Mouse (Mus musculus) spleen, adult 2 months (tissue): ENCODE results near the gene Hyou1. TPM values are rescaled to one million over a fixed set of nuclear protein-coding genes. Genes with fewer than 3 reads are reported as not detected.
"Not testable (repeated sequence)": the region's sequence is repeated elsewhere in the genome, so short reads cannot be mapped to it uniquely, and the experiment has no call there.

Experiments
- DNase-seq, 2 experiments: peaks; one replicate each; pipeline versions ENCODE4 v3.0.0 to v3.0.0-alpha.2; 2012 to 2021; ENCODE audit warnings: low spot score in 2 of 2, low read depth in 1 of 2
- H3K27ac ChIP-seq: fragments of 200-500 bp; 2 replicates; pipeline ENCODE4 v1.5.1; 2012; ENCODE audit warnings: low read length, inconsistent platforms; ENCODE audit not compliant: insufficient read depth
- H3K27me3 ChIP-seq: fragments of 200-500 bp; 2 replicates; pipeline ENCODE4 v1.6.1; 2012; ENCODE audit warnings: mild to moderate bottlenecking, moderate library complexity, low read length, inconsistent platforms; ENCODE audit not compliant: control insufficient read depth, insufficient read depth
- H3K36me3 ChIP-seq: fragments of 200-500 bp; 2 replicates; pipeline ENCODE4 v1.6.1; 2012; ENCODE audit warnings: mild to moderate bottlenecking, low read length, inconsistent platforms; ENCODE audit not compliant: control insufficient read depth, insufficient read depth
- H3K4me1 ChIP-seq: fragments of 200-500 bp; 2 replicates; pipeline ENCODE4 v1.6.1; 2011; ENCODE audit warnings: inconsistent platforms; ENCODE audit not compliant: control insufficient read depth, insufficient read depth, insufficient read length
- H3K4me3 ChIP-seq: fragments of 200-500 bp; 2 replicates; pipeline ENCODE4 v1.5.1; 2011; ENCODE audit warnings: mild to moderate bottlenecking, inconsistent platforms; ENCODE audit not compliant: insufficient read depth, insufficient read length; ENCODE audit errors: extremely low read depth
- CTCF ChIP-seq: fragments of 200-500 bp; IDR thresholded peaks from 2 replicates; pipeline ENCODE4 v1.5.1; 2011; ENCODE audit warnings: mild to moderate bottlenecking, inconsistent platforms; ENCODE audit not compliant: insufficient read depth, insufficient read length, insufficient replicate concordance; ENCODE audit errors: extremely low read depth
- POLR2A ChIP-seq: fragments of 200-500 bp; IDR thresholded peaks from 2 replicates; pipeline ENCODE4 v1.6.1; 2011; ENCODE audit warnings: low read depth, low read length, inconsistent platforms
- WGBS: fragments of 180-500 bp; shearing (Covaris S2); methylation state at CpG from one replicate; pipeline ENCODE4 v1.1.7; 2018; 5-methylcytosine and 5-hydroxymethylcytosine counted together
- polyA plus RNA-seq: library from polyadenylated mRNA; depleted of rRNA; stranded (reverse); fragments of >200 nt; gene quantifications from 2 replicates; pipeline ENCODE4 v1.2.3, GENCODE M21; 2012

Hyou1 gene
- polyA plus RNA-seq, 1 experiment: 39.8 TPM

- Histone ChIP-seq H3K4me3 (peak overlapping the region; percentile 79), H3K27ac (peak overlapping the region; percentile 82), H3K27me3 (no peaks in the 10 kb centered on the region), H3K36me3 (peaks cover 3% of the 10 kb centered on the region), H3K4me1 (peaks cover 7% of the 10 kb centered on the region; the same call in 1 of the 2 replicates)
- under 1% methylated on average over 38 of the region's 38 CpGs for WGBS
- DNase-seq: peak; percentile 80 to 93
- TF ChIP-seq CTCF (peak; percentile 66), POLR2A (peak; percentile 39)
Observed at GRCm38 (mm10) chr9:44417892-44418363, 38.6 kb downstream of the Hyou1 start.

- WGBS: 70% methylated on average over 14 of the region's 14 CpGs
- H3K27me3 ChIP-seq: no peaks in the 10 kb centered on the region
Observed at GRCm38 (mm10) chr9:44418519-44419385, 39.5 kb downstream of the Hyou1 start, which contains the start of gene Ccdc84. TSS of gene Ccdc84 (minus strand) at chr9:44418569.

GRCm38 (mm10) chr9:44419730-44420129, 40.4 kb downstream of the Hyou1 start:
- DNase-seq, H3K36me3 ChIP-seq, H3K4me1 ChIP-seq, H3K27me3 ChIP-seq, H3K4me3 ChIP-seq: not testable (repeated sequence)
- peak overlapping the region; percentile 31; the same call in 1 of the 2 replicates for H3K27ac ChIP-seq
- WGBS: 90% methylated on average over 9 of the region's 9 CpGs

More at GRCm38 (mm10) chr9:44418519-44419385, 39.5 kb downstream of the Hyou1 start, which contains the start of gene Ccdc84:
- DNase-seq: no peak
- Histone ChIP-seq H3K4me3 (peak within 1 kb of the TSS; percentile 79), H3K36me3 (no peaks in the 10 kb centered on the region; the same call in 1 of the 2 replicates), H3K4me1 (peaks cover 7% of the 10 kb centered on the region; the same call in 1 of the 2 replicates), H3K27ac (peak within 1 kb of the TSS; percentile 82)
- TF ChIP-seq CTCF: no peak
- TF ChIP-seq POLR2A: no peak

- 51% methylated on average over 5 of the region's 5 CpGs for WGBS
Observed at GRCm38 (mm10) chr9:44420280-44420898, 41.1 kb downstream of the Hyou1 start.

GRCm38 (mm10) chr9:44423576-44423975, 44.3 kb downstream of the Hyou1 start:
- 80% methylated on average over 4 of the region's 4 CpGs for WGBS
- Histone ChIP-seq H3K36me3 (no peaks in the 10 kb centered on the region), H3K27ac (no peak overlapping the region), H3K4me1 (no peaks in the 10 kb centered on the region; the same call in 1 of the 2 replicates), H3K27me3 (no peaks in the 10 kb centered on the region), H3K4me3 (no peak overlapping the region)
- DNase-seq: no peak
- TF ChIP-seq POLR2A (no peak), CTCF (no peak)

More at GRCm38 (mm10) chr9:44420280-44420898, 41.1 kb downstream of the Hyou1 start:
- no peaks in the 10 kb centered on the region for H3K27me3 ChIP-seq
- no peak overlapping the region for H3K4me3 ChIP-seq
- no peaks in the 10 kb centered on the region for H3K36me3 ChIP-seq
- no peak for DNase-seq
- no peak for TF ChIP-seq POLR2A
- TF ChIP-seq CTCF: no peak
- H3K4me1 ChIP-seq: peaks cover 7% of the 10 kb centered on the region; the same call in 1 of the 2 replicates
- no peak overlapping the region for H3K27ac ChIP-seq

GRCm38 (mm10) chr9:44432577-44433185, 53.4 kb downstream of the Hyou1 start:
- Histone ChIP-seq H3K27ac (no peak overlapping the region), H3K4me3 (no peak overlapping the region), H3K36me3 (no peaks in the 10 kb centered on the region), H3K4me1 (peaks cover 10% of the 10 kb centered on the region), H3K27me3 (no peaks in the 10 kb centered on the region)
- DNase-seq: no peak
- 60% methylated on average over 5 of the region's 5 CpGs for WGBS
- TF ChIP-seq POLR2A: no peak
- no peak for TF ChIP-seq CTCF

GRCm38 (mm10) chr9:44435747-44436146, 56.5 kb downstream of the Hyou1 start:
- WGBS: 9% methylated on average over 6 of the region's 6 CpGs
- TF ChIP-seq CTCF (no peak), POLR2A (no peak)
- no peak overlapping the region; the same call in 1 of the 2 replicates for H3K4me3 ChIP-seq

More at GRCm38 (mm10) chr9:44435747-44436146, 56.5 kb downstream of the Hyou1 start:
- Histone ChIP-seq H3K27ac (peak overlapping the region; percentile 22; the same call in 1 of the 2 replicates), H3K4me1 (peaks cover 10% of the 10 kb centered on the region), H3K36me3 (no peaks in the 10 kb centered on the region), H3K27me3 (no peaks in the 10 kb centered on the region)
- DNase-seq: peak; percentile 35 to 58
